Mouse (Mus musculus): ENCODE measurements around the gene Prpf3.
"Not testable (repeated sequence)": the region's sequence is repeated elsewhere in the genome, so short reads cannot be mapped to it uniquely, and the experiment has no call there.

Gene Prpf3

GRCm38 (mm10) chr3:95855502-95856089 is at the start of gene Prpf3:
Prpf3 (minus strand) TSS chr3:95855885.
- DNase-seq: peak; percentile 95

GRCm38 (mm10) chr3:95904568-95904967 is 48.9 kb upstream of the Prpf3 start, which contains the start of gene Car14:
Car14 (minus strand) TSS chr3:95904691.
- DNase-seq: peak; percentile 42

GRCm38 (mm10) chr3:95903753-95904502 is 48.2 kb upstream of the Prpf3 start:
- DNase-seq: peak; percentile 40

GRCm38 (mm10) chr3:95902643-95903042 is 47.0 kb upstream of the Prpf3 start:
- DNase-seq: no peak

- no peak for DNase-seq
Observed at GRCm38 (mm10) chr3:95902373-95902625, 46.6 kb upstream of the Prpf3 start.

GRCm38 (mm10) chr3:95901616-95902372 is 46.1 kb upstream of the Prpf3 start:
- DNase-seq: no peak

GRCm38 (mm10) chr3:95899800-95900524 is 44.3 kb upstream of the Prpf3 start:
- no peak for DNase-seq

- not testable (repeated sequence) for DNase-seq
Observed at GRCm38 (mm10) chr3:95895501-95895900, 39.8 kb upstream of the Prpf3 start.

- DNase-seq: peak; percentile 41
Observed at GRCm38 (mm10) chr3:95894317-95895160, 38.9 kb upstream of the Prpf3 start.

- peak; percentile 99 for DNase-seq
Observed at GRCm38 (mm10) chr3:95893606-95894316, 38.1 kb upstream of the Prpf3 start, which contains the start of gene Aph1a. Aph1a (plus strand) TSS chr3:95893969.

- no peak for DNase-seq
Observed at GRCm38 (mm10) chr3:95893126-95893525, 37.4 kb upstream of the Prpf3 start.

GRCm38 (mm10) chr3:95892066-95893052 is 36.7 kb upstream of the Prpf3 start:
- DNase-seq: no peak

GRCm38 (mm10) chr3:95891211-95892065 is 35.8 kb upstream of the Prpf3 start, which contains the start of gene BC028528:
BC028528 (minus strand) TSS chr3:95892005.
- no peak for DNase-seq

GRCm38 (mm10) chr3:95889664-95890063 is 34.0 kb upstream of the Prpf3 start:
- DNase-seq: no peak

GRCm38 (mm10) chr3:95887596-95887995 is 31.9 kb upstream of the Prpf3 start:
- no peak for DNase-seq

GRCm38 (mm10) chr3:95884400-95884799 is 28.7 kb upstream of the Prpf3 start:
- DNase-seq: no peak

GRCm38 (mm10) chr3:95882816-95883425 is 27.2 kb upstream of the Prpf3 start:
- DNase-seq: peak; percentile 77

- peak; percentile 99 for DNase-seq
Observed at GRCm38 (mm10) chr3:95881979-95882815, 26.5 kb upstream of the Prpf3 start, which contains the start of gene Ciart. Ciart (minus strand) TSS chr3:95882251.
